ENCODE assay signal across 9 mouse cellular contexts in genomic region chr9:75626308-75626604, GRCm38 (mm10). TPM values are rescaled to one million over a fixed set of nuclear protein-coding genes. Genes with fewer than 3 reads are reported as not detected.
A peak's percentile ranks its signal among the peaks of the same experiment; 100 is the strongest.
DNase-seq lines count a peak whose midpoint lies in the region; ATAC-seq lines count a peak whose summit lies in the region.
"Had no signal": no experiment of that assay in that cellular context is flagged by ENCODE, and none has a peak within 500 bp of the region (broad histone marks: within the 10 kb centered on the region; RNA-seq: fewer than 3 reads in every experiment).

No protein-coding gene starts in this region.

- 1% methylated on average over 14 of the region's 14 CpGs for WGBS in heart, embryonic 13.5 days
- WGBS in forebrain, embryonic 13.5 days, result under 1% methylated on average over 14 of the region's 14 CpGs
- under 1% methylated on average over 14 of the region's 14 CpGs for WGBS in liver, embryonic 13.5 days (ENCODE audit: insufficient replicate concordance)

- H3K27ac ChIP-seq in heart, embryonic 13.5 days (replicated peaks), result peak overlapping the region; percentile 72
- H3K27ac ChIP-seq in forebrain, embryonic 13.5 days, result peak overlapping the region; percentile 86
- H3K27ac ChIP-seq in liver, embryonic 13.5 days, result no peak overlapping the region

- H3K36me3 ChIP-seq in heart, embryonic 13.5 days, result no peaks in the 10 kb centered on the region
- H3K36me3 ChIP-seq in forebrain, embryonic 13.5 days (ENCODE audit: poor library complexity, severe bottlenecking), result no peaks in the 10 kb centered on the region
- no peaks in the 10 kb centered on the region for H3K36me3 ChIP-seq in liver, embryonic 13.5 days

- ATAC-seq in heart, embryonic 13.5 days (ENCODE audit: extremely low read depth, insufficient number of reproducible peaks, low FRiP score, low TSS enrichment), result no peak
- peak; percentile 11 for ATAC-seq in CD4-positive, CD25-positive, alpha-beta regulatory T cell, adult 4 months
- no peak for ATAC-seq in forebrain, embryonic 13.5 days
- ATAC-seq in liver, embryonic 13.5 days (ENCODE audit: low read depth), result peak; percentile 39; the same call in 1 of the 2 replicates
- ATAC-seq in erythroid progenitor cell, adult 5-6 weeks (replicated peaks; ENCODE audit: low FRiP score, poor library complexity, severe bottlenecking), result no peak

- H3K9ac ChIP-seq in heart, embryonic 13.5 days, result peak overlapping the region; percentile 95
- H3K9ac ChIP-seq in forebrain, embryonic 13.5 days, result peak overlapping the region; percentile 88
- H3K9ac ChIP-seq in liver, embryonic 13.5 days, result peak overlapping the region; percentile 53

- H3K27me3 ChIP-seq in heart, embryonic 13.5 days (replicated peaks), result peaks cover 15% of the 10 kb centered on the region
- H3K27me3 ChIP-seq in forebrain, embryonic 13.5 days, result 0 out of 2 replicates have a peak, but pooled peaks cover 3% of the 10 kb centered on the region
- H3K27me3 ChIP-seq in liver, embryonic 13.5 days, result peaks cover 36% of the 10 kb centered on the region

- H3K4me1 ChIP-seq in heart, embryonic 13.5 days, result peaks cover 16% of the 10 kb centered on the region
- 0 out of 2 replicates have a peak, but pooled peaks cover 7% of the 10 kb centered on the region for H3K4me1 ChIP-seq in forebrain, embryonic 13.5 days
- 0 out of 2 replicates have a peak, but pooled peaks cover 7% of the 10 kb centered on the region for H3K4me1 ChIP-seq in liver, embryonic 13.5 days (replicated peaks)

- no peak for DNase-seq in heart, postnatal 4 days
- no peak for DNase-seq in liver, embryonic 13.5 days
- DNase-seq in layer of hippocampus, adult 9-10 months (ENCODE audit: low spot score), result no peak
- DNase-seq in kidney, postnatal 4 days, result no peak

- H3K4me2 ChIP-seq in heart, embryonic 13.5 days, result peak overlapping the region; percentile 90
- peak overlapping the region; percentile 80 for H3K4me2 ChIP-seq in forebrain, embryonic 13.5 days
- H3K4me2 ChIP-seq in liver, embryonic 13.5 days, result peak overlapping the region; percentile 72

- peak overlapping the region; percentile 85 for H3K4me3 ChIP-seq in heart, embryonic 13.5 days
- H3K4me3 ChIP-seq in forebrain, embryonic 13.5 days, result peak overlapping the region; percentile 77
- H3K4me3 ChIP-seq in liver, embryonic 13.5 days (replicated peaks), result peak overlapping the region; percentile 61

- no peaks in the 10 kb centered on the region for H3K9me3 ChIP-seq in heart, embryonic 13.5 days
- no peaks in the 10 kb centered on the region for H3K9me3 ChIP-seq in forebrain, embryonic 13.5 days (replicated peaks)
- no peaks in the 10 kb centered on the region for H3K9me3 ChIP-seq in liver, embryonic 13.5 days (replicated peaks)

RNA-seq across cellular contexts. Expression of gene Lysmd2, which starts 0.7 kb away (rescaled TPM):
- polyA plus RNA-seq in heart, embryonic 13.5 days (2015; fragmentation: Nextera tagmentation; extraction: Ambion mirVana), result 16.2 and 16.9 TPM in 2 replicates
- 10 to 100 TPM; 12.8 to 13.2 TPM for total RNA-seq in heart, postnatal 4 days (2021)
- 1 to 10 TPM; 3.9 to 5.6 TPM for polyA plus RNA-seq in CD4-positive, CD25-positive, alpha-beta regulatory T cell, adult 4 months (2017; shearing (Covaris generic))
- polyA plus RNA-seq in forebrain, embryonic 13.5 days (2015; fragmentation: Nextera tagmentation; extraction: Ambion mirVana), result 16.0 and 16.3 TPM in 2 replicates
- 3.7 and 3.8 TPM in 2 replicates for polyA plus RNA-seq in liver, embryonic 13.5 days (2015; fragmentation: Nextera tagmentation; extraction: Ambion mirVana)
- not detected in 2 replicates for total RNA-seq in erythroid progenitor cell, adult 5-6 weeks (2015; ENCODE audit: low replicate concordance)
- not detected in 2 replicates for total RNA-seq in erythroid progenitor cell, adult 5-6 weeks (2017; ENCODE audit: low replicate concordance)
- total RNA-seq: MEL had no signal

RNA-seq across cellular contexts. Expression of gene Tmod2, which starts 15.1 kb away (rescaled TPM):
- polyA plus RNA-seq in heart, embryonic 13.5 days (2015; fragmentation: Nextera tagmentation; extraction: Ambion mirVana), result 4.7 and 5.0 TPM in 2 replicates
- total RNA-seq in heart, postnatal 4 days (2021), result 1 to 10 TPM; 4.6 to 5.6 TPM
- under 1 TPM in 1 of 2 experiments, not detected in 1; 0.29 TPM for polyA plus RNA-seq in CD4-positive, CD25-positive, alpha-beta regulatory T cell, adult 4 months (2017; shearing (Covaris generic))
- polyA plus RNA-seq in forebrain, embryonic 13.5 days (2015; fragmentation: Nextera tagmentation; extraction: Ambion mirVana), result 143 and 157 TPM in 2 replicates
- 0.59 and 0.62 TPM in 2 replicates for polyA plus RNA-seq in liver, embryonic 13.5 days (2015; fragmentation: Nextera tagmentation; extraction: Ambion mirVana)
- not detected in 2 replicates for total RNA-seq in erythroid progenitor cell, adult 5-6 weeks (2015; ENCODE audit: low replicate concordance)
- not detected in 2 replicates for total RNA-seq in erythroid progenitor cell, adult 5-6 weeks (2017; ENCODE audit: low replicate concordance)
- total RNA-seq: MEL had no signal

RNA-seq across cellular contexts. Expression of gene Scg3, which starts 57.6 kb away (rescaled TPM):
- polyA plus RNA-seq in heart, embryonic 13.5 days (2015; fragmentation: Nextera tagmentation; extraction: Ambion mirVana), result 0.47 and 0.53 TPM in 2 replicates
- total RNA-seq in heart, postnatal 4 days (2021), result under 1 TPM; 0.52 to 0.64 TPM
- polyA plus RNA-seq in CD4-positive, CD25-positive, alpha-beta regulatory T cell, adult 4 months (2017; shearing (Covaris generic)), result not detected
- 89.4 and 106 TPM in 2 replicates for polyA plus RNA-seq in forebrain, embryonic 13.5 days (2015; fragmentation: Nextera tagmentation; extraction: Ambion mirVana)
- polyA plus RNA-seq in liver, embryonic 13.5 days (2015; fragmentation: Nextera tagmentation; extraction: Ambion mirVana), result 0.12 and 0.17 TPM in 2 replicates
- not detected in 2 replicates for total RNA-seq in erythroid progenitor cell, adult 5-6 weeks (2015; ENCODE audit: low replicate concordance)
- total RNA-seq in erythroid progenitor cell, adult 5-6 weeks (2017; ENCODE audit: low replicate concordance), result not detected in 2 replicates
- total RNA-seq: MEL had no signal

Comparison
In these comparisons a context has a peak if more than half of its experiments do, and no peak if none do; other contexts are left out.
1. ATAC-seq: peak in CD4-positive, CD25-positive, alpha-beta regulatory T cell, adult 4 months (single experiment) and liver, embryonic 13.5 days (single experiment); none in heart, embryonic 13.5 days (single experiment), forebrain, embryonic 13.5 days (single experiment) and erythroid progenitor cell, adult 5-6 weeks (single experiment).
2. RNA of gene Tmod2, which starts 15.1 kb away (polyA plus RNA-seq): 143 to 157 TPM in forebrain, embryonic 13.5 days; 4.7 to 5.0 TPM in heart, embryonic 13.5 days, 0.59 to 0.62 TPM in liver, embryonic 13.5 days and 0.29 TPM in CD4-positive, CD25-positive, alpha-beta regulatory T cell, adult 4 months; every median in the first group is over 10 times any median in the second.
3. RNA of gene Scg3, which starts 57.6 kb away (polyA plus RNA-seq): 89.4 to 106 TPM in forebrain, embryonic 13.5 days; 0.47 to 0.53 TPM in heart, embryonic 13.5 days, 0.12 to 0.17 TPM in liver, embryonic 13.5 days and not detected in CD4-positive, CD25-positive, alpha-beta regulatory T cell, adult 4 months; every median in the first group is over 10 times any median in the second.
4. Peak in every context shown above with its lines, with median percentiles within 50 percentile points of each other: H3K4me2 ChIP-seq, H3K4me3 ChIP-seq and H3K9ac ChIP-seq.